Mouse (Mus musculus): ENCODE measurements at regions not wholly inside any gene's neighbourhood (a gene's known extent, or its start where the extent isn't known, plus 50 kb on each side); places are given as distances from the start of the nearest gene placed in this dataset.

DNA sequence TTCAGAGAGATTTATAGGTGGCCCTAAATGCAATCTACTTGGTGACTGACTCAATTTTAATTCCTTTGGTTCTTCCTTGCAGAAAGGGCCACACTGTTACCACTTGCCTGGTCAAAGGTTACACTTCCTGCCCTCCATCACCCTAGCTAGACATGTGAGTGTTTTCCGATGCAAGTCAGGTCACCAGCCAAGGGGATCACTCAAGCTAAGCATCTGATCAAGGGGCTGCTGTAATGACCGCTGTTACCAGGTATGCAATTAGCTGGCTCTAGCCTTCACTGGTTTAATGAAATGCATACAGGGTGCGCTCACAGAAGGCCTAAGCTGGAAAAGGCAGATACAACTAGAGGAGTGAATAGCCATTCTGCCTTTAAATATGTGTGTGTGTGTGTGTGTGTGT lies 105.1 kb downstream of the Mtx2 start:
- CTCF ChIA-PET: interaction anchor here in 1 of 4 experiments (1.0 kb wide), 1 partner anchor 33 kb away, joined by 3 read pairs; no protein-coding TSS in a partner anchor
- POLR2A ChIA-PET: interaction anchor here in 1 of 4 experiments (0.5 kb wide), 1 partner anchor 227 kb away, joined by 3 read pairs; the partner anchor contains the start of gene Hoxd8

DNA sequence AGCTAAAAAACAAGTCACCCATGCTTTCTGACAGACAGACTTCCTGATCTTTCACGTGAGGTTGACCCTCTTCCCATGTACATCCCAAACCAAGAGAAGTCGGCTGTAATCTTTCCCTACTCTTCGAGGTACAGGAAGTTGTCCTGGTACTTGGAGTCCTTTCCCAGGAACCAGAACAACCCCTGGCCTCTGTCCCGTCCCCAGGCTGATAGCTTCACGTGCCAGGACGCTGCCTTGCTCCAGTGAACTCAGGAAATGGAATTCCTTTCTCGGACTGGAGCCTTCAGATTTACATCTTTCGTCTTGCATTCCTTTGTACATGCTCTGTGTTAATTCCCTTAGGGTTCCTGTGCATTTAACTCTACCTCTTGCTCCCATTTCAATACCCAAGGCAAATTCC lies 107.6 kb downstream of the Mtx2 start:
- POLR2A ChIA-PET: no interaction called here
- CTCF ChIA-PET: interaction anchor here in 1 of 4 experiments (0.6 kb wide), 1 partner anchor 221 kb away, joined by 4 read pairs; no protein-coding TSS in a partner anchor

- ChIA-PET CTCF (no interaction called here), POLR2A (no interaction called here)
These were observed 108.2 kb downstream of the Mtx2 start for GRCm38 (mm10) chr2:74933771-74934170.

DNA sequence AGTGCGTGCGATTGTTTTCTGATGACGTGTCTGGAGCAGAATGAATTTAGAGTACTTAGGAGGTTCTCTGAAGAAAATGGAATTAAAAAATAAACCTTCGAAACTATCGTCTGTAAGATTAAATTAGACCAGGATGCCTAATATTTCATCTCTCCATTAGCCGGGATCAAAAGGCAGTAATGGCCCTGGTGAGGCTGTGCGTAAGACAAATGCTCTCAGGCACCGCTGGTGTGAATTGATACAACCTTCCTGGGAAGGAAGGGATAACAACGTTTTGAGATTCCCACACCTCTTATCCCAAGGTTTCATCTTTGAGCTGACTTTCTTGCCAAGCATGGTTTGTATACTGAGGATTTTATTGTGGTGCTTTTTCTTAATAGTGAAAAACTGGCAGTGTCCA lies 113.1 kb downstream of the Mtx2 start:
- POLR2A ChIA-PET: interaction anchor here in 3 of 4 experiments (0.5 to 1.5 kb wide), 3 partner anchors 11 to 1736 kb away, joined by 3 to 4 read pairs (median 4); partner anchors contain the start of gene Plekha3 (in 1 of the 3)
- CTCF ChIA-PET: interaction anchor here in 1 of 4 experiments (0.5 kb wide), 1 partner anchor 212 kb away, joined by 3 read pairs; no protein-coding TSS in a partner anchor

GRCm38 (mm10) chr2:74941966-74942365 lies 116.4 kb downstream of the Mtx2 start:
- POLR2A ChIA-PET: no interaction called here
- CTCF ChIA-PET: interaction anchor here in 1 of 4 experiments (0.6 kb wide), 1 partner anchor 28 kb away, joined by 4 read pairs; no protein-coding TSS in a partner anchor

DNA sequence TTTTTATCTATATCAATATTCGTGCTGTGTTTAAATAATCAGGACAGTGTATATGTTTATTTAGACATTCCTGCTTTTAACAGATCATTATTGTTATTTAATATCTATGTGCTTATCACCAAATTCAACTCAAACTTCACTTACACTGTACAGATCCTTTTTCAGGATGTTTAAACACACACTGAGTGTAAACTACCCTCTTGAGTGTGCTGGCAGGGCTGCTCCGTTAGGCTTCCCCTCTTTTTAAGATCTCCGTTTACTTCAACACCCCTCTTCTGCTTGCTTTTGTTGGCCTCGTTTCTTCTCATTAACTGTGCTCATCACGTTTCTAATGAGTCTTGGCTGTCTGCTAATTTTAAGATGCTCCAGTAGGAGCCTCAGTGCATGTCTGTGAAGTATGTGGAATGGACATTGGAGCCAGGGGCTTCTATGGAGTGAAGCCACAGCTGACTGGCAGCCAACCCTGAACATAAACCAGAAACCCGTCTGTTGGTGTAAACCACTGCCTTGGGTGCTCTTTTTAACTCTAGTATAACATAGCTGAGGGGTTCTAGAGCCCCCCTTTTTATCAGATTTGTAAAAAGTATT lies 117.1 kb downstream of the Mtx2 start:
- ChIA-PET CTCF (interaction anchor here in 1 of 4 experiments (0.6 kb wide), 1 partner anchor 29 kb away, joined by 4 read pairs; no protein-coding TSS in a partner anchor), POLR2A (no interaction called here)

GRCm38 (mm10) chr2:74945185-74945749 lies 119.7 kb downstream of the Mtx2 start:
- ChIA-PET POLR2A (interaction anchor here in 1 of 4 experiments (0.6 kb wide), 2 partner anchors 109 to 150 kb away, joined by 3 to 4 read pairs; no protein-coding TSS in a partner anchor), CTCF (no interaction called here)

DNA sequence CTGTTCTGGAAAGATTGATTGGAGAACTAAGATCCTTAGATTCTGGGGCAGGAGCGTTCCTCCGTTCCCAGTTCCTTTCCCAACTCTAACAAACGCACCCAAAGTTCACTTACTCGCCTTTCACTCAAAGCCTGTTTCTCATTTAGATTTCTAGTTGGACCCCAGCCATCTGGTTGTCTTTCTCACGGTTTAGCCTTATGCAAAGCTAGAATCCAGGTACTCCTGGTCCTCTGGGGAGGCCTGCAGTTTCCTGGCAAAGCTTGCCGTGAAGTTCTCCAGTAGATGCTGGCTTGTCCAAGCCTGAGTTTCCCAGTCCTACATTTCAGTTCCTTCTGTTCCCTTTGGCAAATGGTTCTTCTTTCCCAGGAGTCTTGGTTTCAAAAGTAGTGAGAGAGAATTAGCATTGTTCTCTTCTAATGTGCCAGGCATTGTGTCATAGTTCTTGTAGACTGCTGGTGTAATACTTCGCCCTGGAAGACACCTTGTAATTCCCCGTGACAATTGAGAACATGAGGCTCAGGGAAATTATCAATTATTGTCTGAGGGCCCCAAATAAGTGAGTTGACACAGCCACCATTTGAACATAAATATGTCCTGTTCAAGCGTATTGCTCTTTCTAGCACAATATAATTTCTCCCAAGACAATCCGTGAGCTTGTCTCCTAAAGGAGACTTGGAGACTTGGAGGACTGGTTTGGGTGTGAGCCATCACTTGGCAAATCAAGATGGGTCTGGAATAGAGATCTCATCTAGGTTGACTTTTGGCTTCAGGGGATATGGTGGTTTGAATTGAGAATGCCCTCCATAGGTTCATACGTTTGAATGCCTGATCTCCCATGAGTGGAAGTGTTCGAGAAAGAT lies 126.0 kb downstream of the Mtx2 start:
- POLR2A ChIA-PET: no interaction called here
- CTCF ChIA-PET: interaction anchor here in 1 of 4 experiments (1.2 kb wide), 1 partner anchor 235 kb away, joined by 3 read pairs; no protein-coding TSS in a partner anchor

GRCm38 (mm10) chr2:74954101-74954500 lies 128.5 kb downstream of the Mtx2 start:
- CTCF ChIA-PET: no interaction called here

DNA sequence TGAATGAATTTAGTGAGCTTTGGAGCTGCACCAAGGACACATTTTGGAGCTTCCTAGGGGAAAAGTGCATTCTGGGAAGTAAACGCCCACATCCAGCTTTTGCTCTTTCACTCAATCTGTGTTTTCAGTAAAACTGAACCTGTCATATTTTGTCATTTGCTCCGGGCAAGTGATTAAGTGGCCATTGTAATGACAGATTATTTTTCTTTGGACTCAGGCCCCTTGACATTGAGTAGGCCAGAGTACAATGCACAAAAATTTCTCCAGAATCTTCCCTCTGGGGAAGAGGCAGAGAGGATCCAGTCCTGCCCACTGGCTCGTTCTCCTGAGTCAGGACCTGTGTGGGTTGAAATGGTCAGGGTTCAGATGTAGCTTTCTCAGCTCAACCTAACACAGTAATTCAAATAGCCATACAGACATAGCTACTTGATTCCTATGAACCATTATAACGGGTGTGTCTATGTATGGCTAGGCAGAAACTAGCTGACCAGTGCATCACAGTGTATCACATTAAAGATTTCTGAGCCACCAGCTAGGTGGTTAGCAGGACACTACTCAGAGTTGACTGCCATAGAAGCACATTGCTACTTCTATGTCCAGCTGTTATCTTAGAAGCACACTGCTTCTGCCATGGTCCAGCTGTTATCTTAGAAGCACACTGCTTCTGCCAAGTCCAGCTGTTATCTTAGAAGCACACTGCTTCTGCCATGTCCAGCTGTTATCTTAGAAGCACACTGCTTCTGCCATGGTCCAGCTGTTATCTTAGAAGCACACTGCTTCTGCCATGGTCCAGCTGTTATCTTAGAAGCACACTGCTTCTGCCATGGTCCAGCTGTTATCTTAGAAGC lies 129.9 kb downstream of the Mtx2 start:
- CTCF ChIA-PET: interaction anchor here in 2 of 4 experiments (0.5 to 1.7 kb wide), 2 partner anchors 9 to 195 kb away, joined by 4 to 5 read pairs; no protein-coding TSS in a partner anchor
- POLR2A ChIA-PET: no interaction called here

More at GRCm38 (mm10) chr2:74954101-74954500, 128.5 kb downstream of the Mtx2 start:
- POLR2A ChIA-PET: interaction anchor here in 1 of 4 experiments (0.6 kb wide), 1 partner anchor 9 kb away, joined by 4 read pairs; no protein-coding TSS in a partner anchor

DNA sequence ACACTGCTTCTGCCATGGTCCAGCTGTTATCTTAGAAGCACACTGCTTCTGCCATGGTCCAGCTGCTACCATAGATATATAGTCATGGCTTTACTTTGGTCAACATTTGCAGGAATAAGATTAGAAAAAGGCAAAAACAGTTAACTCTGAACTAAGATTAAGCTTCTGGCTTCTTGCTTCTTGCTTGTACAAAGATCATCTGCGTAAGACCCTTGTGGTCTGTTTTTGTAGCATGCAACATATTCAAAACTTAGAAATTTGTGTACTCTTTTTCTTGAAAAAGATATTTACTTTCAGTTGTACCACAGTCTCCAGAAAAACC lies 130.5 kb downstream of the Mtx2 start:
- ChIA-PET POLR2A (no interaction called here), CTCF (interaction anchor here in 1 of 4 experiments (1.7 kb wide), 1 partner anchor 8 kb away, joined by 5 read pairs; no protein-coding TSS in a partner anchor)

DNA sequence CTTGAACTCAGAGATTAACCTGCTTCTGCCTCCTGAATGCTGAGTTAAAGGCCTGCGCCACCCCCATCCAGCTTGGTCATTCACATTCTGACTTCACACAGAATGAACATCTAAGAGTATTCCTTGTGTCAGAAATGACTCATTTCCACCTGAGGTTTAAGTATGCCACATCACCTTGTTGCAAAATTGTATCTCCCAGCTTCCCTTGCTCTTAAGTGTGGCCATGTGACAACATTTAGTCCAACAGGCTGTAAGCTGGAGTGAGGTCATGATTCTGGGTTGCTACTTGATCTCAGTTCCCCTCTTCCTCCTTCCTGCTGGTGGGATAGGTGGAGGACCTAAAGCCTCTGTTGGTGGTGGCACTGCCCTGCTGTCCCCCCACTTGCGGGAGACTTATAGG lies 131.0 kb downstream of the Mtx2 start:
- ChIA-PET CTCF (no interaction called here), POLR2A (no interaction called here)

GRCm38 (mm10) chr2:74959936-74960335 lies 134.3 kb downstream of the Mtx2 start:
- ChIA-PET CTCF (no interaction called here), POLR2A (no interaction called here)

DNA sequence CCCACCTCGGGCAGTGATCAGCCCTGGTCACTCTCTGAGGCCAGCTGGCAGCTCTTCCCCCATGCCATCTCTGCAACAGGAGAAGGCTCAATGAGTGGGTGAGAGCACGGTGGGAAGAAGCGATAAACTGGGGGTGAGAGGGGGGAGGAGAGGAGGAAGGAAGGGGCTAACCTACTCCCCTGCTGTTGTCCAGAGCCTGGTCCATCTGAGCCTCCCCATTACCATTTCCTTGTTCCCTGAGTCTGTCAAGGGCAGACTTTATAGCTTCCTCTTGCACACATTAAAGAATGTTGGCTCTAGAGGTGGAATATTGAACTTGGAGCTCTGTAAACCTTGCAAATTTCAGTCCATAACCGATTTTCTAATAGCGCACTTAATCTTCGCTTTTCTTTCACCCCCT lies 136.8 kb downstream of the Mtx2 start:
- ChIA-PET POLR2A (interaction anchor here in 1 of 4 experiments (0.6 kb wide), 1 partner anchor 253 kb away, joined by 4 read pairs; no protein-coding TSS in a partner anchor), CTCF (interaction anchor here in 1 of 4 experiments (2.6 kb wide), 1 partner anchor 246 kb away, joined by 10 read pairs; no protein-coding TSS in a partner anchor)

- POLR2A ChIA-PET: interaction anchor here in 1 of 4 experiments (0.6 to 0.9 kb wide), 2 partner anchors 186 to 656 kb away, joined by 3 to 4 read pairs; no protein-coding TSS in a partner anchor
- CTCF ChIA-PET: interaction anchor here (0.5 to 2.6 kb wide), 14 partner anchors 9 to 347 kb away, joined by 3 to 21 read pairs (median 4); no protein-coding TSS in a partner anchor
These were observed 138.8 kb downstream of the Mtx2 start for GRCm38 (mm10) chr2:74964360-74964759.

DNA sequence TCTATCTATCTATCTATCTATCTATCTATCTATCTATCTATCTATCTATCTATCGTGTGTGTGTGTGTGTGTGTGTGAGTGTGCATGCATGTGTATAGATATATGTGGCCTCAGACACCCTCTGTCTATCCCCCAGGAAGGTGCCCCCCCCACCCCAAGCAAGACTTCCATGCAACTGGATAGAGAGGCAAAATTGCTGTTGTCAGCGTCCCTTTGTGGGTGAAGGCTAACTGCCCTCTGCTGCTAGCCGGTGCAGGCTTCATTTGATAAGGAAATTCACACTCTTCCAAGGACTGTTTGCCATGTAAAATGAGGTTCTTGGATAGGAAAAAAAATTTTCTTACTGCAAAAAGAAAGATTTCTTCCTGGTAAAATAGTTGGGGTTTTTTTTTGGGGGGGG lies 139.4 kb downstream of the Mtx2 start:
- CTCF ChIA-PET: interaction anchor here in 3 of 4 experiments (1.0 to 1.5 kb wide), 8 partner anchors 10 to 263 kb away, joined by 3 to 21 read pairs (median 4); no protein-coding TSS in a partner anchor
- POLR2A ChIA-PET: interaction anchor here in 1 of 4 experiments (0.6 to 0.9 kb wide), 2 partner anchors 186 to 655 kb away, joined by 3 to 4 read pairs; no protein-coding TSS in a partner anchor

DNA sequence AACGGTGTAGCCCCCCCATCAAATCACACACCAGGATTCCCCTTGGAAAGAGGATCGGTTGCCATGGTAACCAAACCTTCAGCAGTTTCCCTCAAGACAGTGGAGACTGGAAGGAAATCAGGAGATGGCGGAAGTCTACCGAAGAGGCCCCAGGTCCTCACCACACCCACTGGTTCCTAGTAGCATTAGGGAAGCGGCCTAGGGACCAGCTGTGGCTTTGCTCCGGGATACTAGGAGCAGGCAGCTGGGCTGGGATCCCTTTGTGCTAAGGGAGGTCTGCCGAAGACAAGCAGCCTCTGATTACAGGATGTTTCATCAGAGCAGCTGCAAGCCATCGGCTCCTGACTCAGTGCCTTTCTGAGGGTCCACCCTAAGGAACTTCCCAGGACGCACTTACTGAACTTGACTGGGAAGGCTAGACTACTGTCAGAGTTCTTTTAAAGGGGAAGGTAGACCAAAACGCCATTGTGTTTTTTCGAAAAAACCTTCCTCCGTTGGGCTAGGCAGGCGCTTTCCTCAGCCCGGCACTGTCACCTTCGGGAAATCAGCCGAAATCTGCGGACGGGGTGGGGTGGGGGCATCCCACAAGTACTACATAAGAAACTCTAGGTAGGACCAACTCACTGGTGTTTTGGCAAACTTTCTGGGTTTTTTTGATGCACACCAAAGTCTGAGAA lies 139.9 kb downstream of the Mtx2 start:
- CTCF ChIA-PET: interaction anchor here in 2 of 4 experiments (0.6 to 2.1 kb wide), 3 partner anchors 250 to 1039 kb away, joined by 3 to 8 read pairs (median 3); no protein-coding TSS in a partner anchor
- POLR2A ChIA-PET: no interaction called here
